Mouse (Mus musculus): ENCODE measurements at regions not wholly inside any gene's neighbourhood (a gene's known extent, or its start where the extent isn't known, plus 50 kb on each side); places are given as distances from the start of the nearest gene placed in this dataset.
A peak's percentile ranks its signal among the peaks of the same experiment; 100 is the strongest.

GRCm38 (mm10) chr17:16101548-16101947 is 270.7 kb upstream of the Rgmb start:
- Histone ChIP-seq H3K9me3 (ENCODE audit: control insufficient read depth, low read length) (no peaks in the 10 kb centered on the region), H3K4me3 (replicated peaks; ENCODE audit: low read length) (no peak overlapping the region), H3K27me3 (ENCODE audit: control insufficient read depth, insufficient read depth, low read length) (no peaks in the 10 kb centered on the region), H3K27ac (replicated peaks; ENCODE audit: low read depth, low read length) (no peak overlapping the region), H3K4me1 (ENCODE audit: control insufficient read depth, insufficient read depth, low read length) (no peaks in the 10 kb centered on the region), H3K36me3 (ENCODE audit: control insufficient read depth, insufficient read depth, low read length) (no peaks in the 10 kb centered on the region), H3K4me2 (replicated peaks; ENCODE audit: low read depth, low read length, severe bottlenecking) (no peak overlapping the region), H3K9ac (ENCODE audit: low read depth, low read length, severe bottlenecking) (no peak overlapping the region)
- no peak for TF ChIP-seq POLR2A (IDR thresholded peaks at IDR 0.05; ENCODE audit: borderline replicate concordance, extremely low read depth, insufficient read depth, insufficient read length)
- DNase-seq (ENCODE audit: low spot score), result peak; percentile 27
- peak; percentile 67 for ATAC-seq (ENCODE audit: low FRiP score, low read depth)
- WGBS, result 28% methylated on average over 2 of the region's 2 CpGs

DNA sequence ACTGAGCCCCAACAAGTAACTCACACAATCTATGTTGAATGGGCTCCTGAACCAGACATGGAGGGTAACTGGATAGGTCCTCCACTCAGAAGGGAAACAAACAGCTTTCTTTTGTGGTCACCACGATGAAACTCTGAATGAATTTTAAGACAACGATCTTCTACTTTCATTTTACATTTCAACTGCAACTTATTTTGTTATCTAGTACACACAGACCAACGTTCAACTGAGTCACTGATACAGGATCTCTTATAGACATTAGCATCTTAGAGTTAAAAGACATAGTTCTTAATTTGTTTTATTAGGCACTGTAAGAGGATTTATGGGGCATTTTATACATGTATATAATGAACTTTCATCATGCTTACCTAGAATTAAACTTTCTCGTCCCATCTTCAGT is 262.1 kb upstream of the Rgmb start:
- Histone ChIP-seq H3K27me3 (ENCODE audit: control insufficient read depth, insufficient read depth, low read length) (no peaks in the 10 kb centered on the region), H3K4me1 (ENCODE audit: control insufficient read depth, insufficient read depth, low read length) (no peaks in the 10 kb centered on the region), H3K36me3 (ENCODE audit: control insufficient read depth, insufficient read depth, low read length) (no peaks in the 10 kb centered on the region), H3K9me3 (ENCODE audit: control insufficient read depth, low read length) (no peaks in the 10 kb centered on the region), H3K4me2 (replicated peaks; ENCODE audit: low read depth, low read length, severe bottlenecking) (no peak overlapping the region), H3K27ac (replicated peaks; ENCODE audit: low read depth, low read length) (no peak overlapping the region), H3K9ac (ENCODE audit: low read depth, low read length, severe bottlenecking) (no peak overlapping the region), H3K4me3 (replicated peaks; ENCODE audit: low read length) (no peak overlapping the region)
- no peak for TF ChIP-seq POLR2A (IDR thresholded peaks at IDR 0.05; ENCODE audit: borderline replicate concordance, extremely low read depth, insufficient read depth, insufficient read length)
- ATAC-seq (ENCODE audit: low FRiP score, low read depth), result no peak
- DNase-seq (ENCODE audit: low spot score), result no peak
- WGBS, result 83% methylated on average over 4 of the region's 4 CpGs

GRCm38 (mm10) chr17:16089619-16090280 is 258.9 kb upstream of the Rgmb start:
- no peak for TF ChIP-seq POLR2A (IDR thresholded peaks at IDR 0.05; ENCODE audit: borderline replicate concordance, extremely low read depth, insufficient read depth, insufficient read length)
- DNase-seq (ENCODE audit: low spot score) (no peak), ATAC-seq (ENCODE audit: low FRiP score, low read depth) (no peak)
- H3K36me3 ChIP-seq (ENCODE audit: control insufficient read depth, insufficient read depth, low read length), result no peaks in the 10 kb centered on the region
- no peak overlapping the region for H3K27ac ChIP-seq (replicated peaks; ENCODE audit: low read depth, low read length)
- 83% methylated on average over 8 of the region's 8 CpGs for WGBS
- H3K9ac ChIP-seq (ENCODE audit: low read depth, low read length, severe bottlenecking), result no peak overlapping the region
- no peaks in the 10 kb centered on the region for H3K27me3 ChIP-seq (ENCODE audit: control insufficient read depth, insufficient read depth, low read length)
- H3K4me3 ChIP-seq (replicated peaks; ENCODE audit: low read length), result no peak overlapping the region
- no peak overlapping the region for H3K4me2 ChIP-seq (replicated peaks; ENCODE audit: low read depth, low read length, severe bottlenecking)
- H3K9me3 ChIP-seq (ENCODE audit: control insufficient read depth, low read length), result no peaks in the 10 kb centered on the region
- peaks cover 6% of the 10 kb centered on the region; the same call in 1 of the 2 replicates for H3K4me1 ChIP-seq (ENCODE audit: control insufficient read depth, insufficient read depth, low read length)

GRCm38 (mm10) chr17:16088879-16089618 is 258.2 kb upstream of the Rgmb start:
- Histone ChIP-seq H3K4me2 (replicated peaks; ENCODE audit: low read depth, low read length, severe bottlenecking) (no peak overlapping the region), H3K27ac (replicated peaks; ENCODE audit: low read depth, low read length) (no peak overlapping the region), H3K9ac (ENCODE audit: low read depth, low read length, severe bottlenecking) (no peak overlapping the region), H3K36me3 (ENCODE audit: control insufficient read depth, insufficient read depth, low read length) (no peaks in the 10 kb centered on the region), H3K27me3 (ENCODE audit: control insufficient read depth, insufficient read depth, low read length) (no peaks in the 10 kb centered on the region), H3K4me3 (replicated peaks; ENCODE audit: low read length) (no peak overlapping the region), H3K4me1 (ENCODE audit: control insufficient read depth, insufficient read depth, low read length) (peaks cover 6% of the 10 kb centered on the region; the same call in 1 of the 2 replicates), H3K9me3 (ENCODE audit: control insufficient read depth, low read length) (no peaks in the 10 kb centered on the region)
- no peak for ATAC-seq (ENCODE audit: low FRiP score, low read depth)
- no peak for DNase-seq (ENCODE audit: low spot score)
- WGBS, result 64% methylated on average over 5 of the region's 5 CpGs
- TF ChIP-seq POLR2A (IDR thresholded peaks at IDR 0.05; ENCODE audit: borderline replicate concordance, extremely low read depth, insufficient read depth, insufficient read length), result no peak

DNA sequence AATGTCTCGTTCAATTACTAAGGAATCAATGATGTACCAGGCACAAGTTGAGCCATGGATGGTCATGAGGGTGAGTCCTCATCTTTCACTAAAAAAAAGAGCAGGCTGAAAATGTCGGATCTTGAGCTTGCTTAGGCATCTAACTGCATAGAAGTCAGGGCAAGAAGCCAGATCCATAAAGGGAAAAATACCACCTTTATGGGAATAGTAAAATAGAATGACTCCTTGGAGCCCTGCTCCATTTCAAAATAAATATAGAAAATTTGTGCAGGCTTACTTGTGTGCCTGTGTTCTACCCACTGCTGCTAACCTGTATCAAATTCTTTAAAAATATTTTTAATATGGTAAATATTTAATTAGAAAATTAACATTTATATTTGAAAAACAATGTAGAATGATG is 256.2 kb upstream of the Rgmb start:
- Histone ChIP-seq H3K27me3 (ENCODE audit: control insufficient read depth, insufficient read depth, low read length) (no peaks in the 10 kb centered on the region), H3K9me3 (ENCODE audit: control insufficient read depth, low read length) (no peaks in the 10 kb centered on the region), H3K27ac (replicated peaks; ENCODE audit: low read depth, low read length) (no peak overlapping the region), H3K4me1 (ENCODE audit: control insufficient read depth, insufficient read depth, low read length) (peaks cover 6% of the 10 kb centered on the region; the same call in 1 of the 2 replicates), H3K9ac (ENCODE audit: low read depth, low read length, severe bottlenecking) (no peak overlapping the region), H3K4me2 (replicated peaks; ENCODE audit: low read depth, low read length, severe bottlenecking) (no peak overlapping the region), H3K4me3 (replicated peaks; ENCODE audit: low read length) (no peak overlapping the region), H3K36me3 (ENCODE audit: control insufficient read depth, insufficient read depth, low read length) (no peaks in the 10 kb centered on the region)
- ATAC-seq (ENCODE audit: low FRiP score, low read depth), result peak; percentile 70
- DNase-seq (ENCODE audit: low spot score), result peak; percentile 60
- no peak for TF ChIP-seq POLR2A (IDR thresholded peaks at IDR 0.05; ENCODE audit: borderline replicate concordance, extremely low read depth, insufficient read depth, insufficient read length)
- 46% methylated on average over 2 of the region's 2 CpGs for WGBS

Measured in limb, embryonic 14.5 days (tissue).